Mouse (Mus musculus): ENCODE data around the gene Itga2. TPM values are rescaled to one million over a fixed set of nuclear protein-coding genes. Genes with fewer than 3 reads are reported as not detected.

The Itga2 gene
- polyA plus RNA-seq, 1 experiment from 2014 or later, result 2.8 TPM

- no peaks in the 10 kb centered on the region for H3K36me3 ChIP-seq
- no peaks in the 10 kb centered on the region for H3K9me3 ChIP-seq
- no peaks in the 10 kb centered on the region for H3K4me1 ChIP-seq
- ATAC-seq (ENCODE audit: insufficient number of reproducible peaks, insufficient read depth, low FRiP score, low TSS enrichment), result no peak
- no peak overlapping the region for H3K4me2 ChIP-seq (replicated peaks)
- H3K9ac ChIP-seq, result no peak overlapping the region
- 83% methylated on average over 2 of the region's 2 CpGs for WGBS
- no peaks in the 10 kb centered on the region for H3K27me3 ChIP-seq
- H3K4me3 ChIP-seq, result no peak overlapping the region
- no peak overlapping the region for H3K27ac ChIP-seq
Measured at GRCm38 (mm10) chr13:114876005-114876520, 55.8 kb downstream of the Itga2 start.

GRCm38 (mm10) chr13:114874738-114875137 is 57.2 kb downstream of the Itga2 start:
- Histone ChIP-seq H3K27me3 (no peaks in the 10 kb centered on the region), H3K9me3 (no peaks in the 10 kb centered on the region), H3K4me1 (no peaks in the 10 kb centered on the region), H3K36me3 (no peaks in the 10 kb centered on the region), H3K27ac (no peak overlapping the region), H3K4me2 (replicated peaks) (no peak overlapping the region), H3K4me3 (no peak overlapping the region), H3K9ac (no peak overlapping the region)
- no peak for ATAC-seq (ENCODE audit: insufficient number of reproducible peaks, insufficient read depth, low FRiP score, low TSS enrichment)
- WGBS, result 91% methylated on average over 6 of the region's 6 CpGs

GRCm38 (mm10) chr13:114857525-114857924 is 74.4 kb downstream of the Itga2 start:
- Histone ChIP-seq H3K27ac (no peak overlapping the region), H3K36me3 (no peaks in the 10 kb centered on the region), H3K4me1 (no peaks in the 10 kb centered on the region), H3K27me3 (no peaks in the 10 kb centered on the region), H3K9ac (no peak overlapping the region), H3K4me2 (replicated peaks) (no peak overlapping the region), H3K4me3 (no peak overlapping the region), H3K9me3 (no peaks in the 10 kb centered on the region)
- ATAC-seq (ENCODE audit: insufficient number of reproducible peaks, insufficient read depth, low FRiP score, low TSS enrichment), result no peak
- WGBS, result 89% methylated on average over 4 of the region's 4 CpGs

- Histone ChIP-seq H3K9ac (no peak overlapping the region), H3K4me1 (no peaks in the 10 kb centered on the region), H3K4me2 (replicated peaks) (no peak overlapping the region), H3K27me3 (no peaks in the 10 kb centered on the region), H3K4me3 (no peak overlapping the region), H3K9me3 (no peaks in the 10 kb centered on the region), H3K27ac (no peak overlapping the region), H3K36me3 (no peaks in the 10 kb centered on the region)
- no peak for ATAC-seq (ENCODE audit: insufficient number of reproducible peaks, insufficient read depth, low FRiP score, low TSS enrichment)
- WGBS, result 45% methylated on average over 7 of the region's 7 CpGs
Measured at GRCm38 (mm10) chr13:114856269-114856627, 75.7 kb downstream of the Itga2 start.

GRCm38 (mm10) chr13:114855573-114856268 is 76.2 kb downstream of the Itga2 start:
- H3K4me1 ChIP-seq, result no peaks in the 10 kb centered on the region
- H3K27me3 ChIP-seq, result no peaks in the 10 kb centered on the region
- peak overlapping the region; percentile 19; the same call in 1 of the 2 replicates for H3K4me2 ChIP-seq (replicated peaks)
- no peak overlapping the region for H3K4me3 ChIP-seq
- 21% methylated on average over 15 of the region's 15 CpGs for WGBS
- no peak overlapping the region for H3K9ac ChIP-seq
- no peak for ATAC-seq (ENCODE audit: insufficient number of reproducible peaks, insufficient read depth, low FRiP score, low TSS enrichment)
- H3K9me3 ChIP-seq, result no peaks in the 10 kb centered on the region
- no peak overlapping the region for H3K27ac ChIP-seq
- H3K36me3 ChIP-seq, result no peaks in the 10 kb centered on the region

- no peaks in the 10 kb centered on the region for H3K9me3 ChIP-seq
- no peaks in the 10 kb centered on the region for H3K4me1 ChIP-seq
- WGBS, result 93% methylated on average over 3 of the region's 3 CpGs
- no peak overlapping the region for H3K9ac ChIP-seq
- no peak overlapping the region for H3K4me3 ChIP-seq
- H3K4me2 ChIP-seq (replicated peaks), result no peak overlapping the region
- no peaks in the 10 kb centered on the region for H3K36me3 ChIP-seq
- no peaks in the 10 kb centered on the region for H3K27me3 ChIP-seq
- ATAC-seq (ENCODE audit: insufficient number of reproducible peaks, insufficient read depth, low FRiP score, low TSS enrichment), result no peak; the same call in 1 of the 2 replicates
- no peak overlapping the region for H3K27ac ChIP-seq
Measured at GRCm38 (mm10) chr13:114854428-114854827, 77.5 kb downstream of the Itga2 start.

GRCm38 (mm10) chr13:114854023-114854422 is 77.9 kb downstream of the Itga2 start:
- 89% methylated on average over 6 of the region's 6 CpGs for WGBS

GRCm38 (mm10) chr13:114853152-114853551 is 78.7 kb downstream of the Itga2 start:
- H3K4me1 ChIP-seq, result no peaks in the 10 kb centered on the region
- H3K4me2 ChIP-seq (replicated peaks), result no peak overlapping the region
- ATAC-seq (ENCODE audit: insufficient number of reproducible peaks, insufficient read depth, low FRiP score, low TSS enrichment), result no peak
- no peak overlapping the region for H3K4me3 ChIP-seq
- H3K9me3 ChIP-seq, result no peaks in the 10 kb centered on the region
- no peak overlapping the region for H3K27ac ChIP-seq
- H3K9ac ChIP-seq, result no peak overlapping the region
- no peaks in the 10 kb centered on the region for H3K27me3 ChIP-seq
- no peaks in the 10 kb centered on the region for H3K36me3 ChIP-seq
- WGBS, result 88% methylated on average over 2 of the region's 2 CpGs

More at GRCm38 (mm10) chr13:114854023-114854422, 77.9 kb downstream of the Itga2 start:
- H3K9ac ChIP-seq, result no peak overlapping the region
- H3K36me3 ChIP-seq, result no peaks in the 10 kb centered on the region
- H3K4me1 ChIP-seq, result no peaks in the 10 kb centered on the region
- H3K9me3 ChIP-seq, result no peaks in the 10 kb centered on the region
- no peak for ATAC-seq (ENCODE audit: insufficient number of reproducible peaks, insufficient read depth, low FRiP score, low TSS enrichment)
- H3K4me3 ChIP-seq, result no peak overlapping the region
- no peak overlapping the region for H3K4me2 ChIP-seq (replicated peaks)
- H3K27ac ChIP-seq, result no peak overlapping the region
- H3K27me3 ChIP-seq, result no peaks in the 10 kb centered on the region

- no peak overlapping the region for H3K9ac ChIP-seq
- no peaks in the 10 kb centered on the region for H3K9me3 ChIP-seq
- H3K27me3 ChIP-seq, result no peaks in the 10 kb centered on the region
- H3K27ac ChIP-seq, result no peak overlapping the region
- WGBS, result 80% methylated on average over 6 of the region's 6 CpGs
- no peak overlapping the region for H3K4me2 ChIP-seq (replicated peaks)
- ATAC-seq (ENCODE audit: insufficient number of reproducible peaks, insufficient read depth, low FRiP score, low TSS enrichment), result no peak
- H3K4me3 ChIP-seq, result no peak overlapping the region
- no peaks in the 10 kb centered on the region for H3K4me1 ChIP-seq
- no peaks in the 10 kb centered on the region for H3K36me3 ChIP-seq
Measured at GRCm38 (mm10) chr13:114852264-114853111, 79.4 kb downstream of the Itga2 start.

- Histone ChIP-seq H3K36me3 (no peaks in the 10 kb centered on the region), H3K4me1 (no peaks in the 10 kb centered on the region), H3K4me3 (no peak overlapping the region), H3K9me3 (no peaks in the 10 kb centered on the region), H3K27me3 (no peaks in the 10 kb centered on the region), H3K27ac (no peak overlapping the region), H3K4me2 (replicated peaks) (no peak overlapping the region), H3K9ac (no peak overlapping the region)
- WGBS, result 75% methylated on average over 3 of the region's 3 CpGs
- no peak for ATAC-seq (ENCODE audit: insufficient number of reproducible peaks, insufficient read depth, low FRiP score, low TSS enrichment)
Measured at GRCm38 (mm10) chr13:114848945-114849344, 83.0 kb downstream of the Itga2 start.

- no peak for ATAC-seq (ENCODE audit: insufficient number of reproducible peaks, insufficient read depth, low FRiP score, low TSS enrichment)
- H3K27me3 ChIP-seq, result no peaks in the 10 kb centered on the region
- H3K4me3 ChIP-seq, result no peak overlapping the region
- H3K36me3 ChIP-seq, result no peaks in the 10 kb centered on the region
- no peak overlapping the region for H3K4me2 ChIP-seq (replicated peaks)
- no peak overlapping the region for H3K27ac ChIP-seq
- 87% methylated on average over 6 of the region's 6 CpGs for WGBS
- no peaks in the 10 kb centered on the region for H3K9me3 ChIP-seq
- no peak overlapping the region for H3K9ac ChIP-seq
- H3K4me1 ChIP-seq, result no peaks in the 10 kb centered on the region
Measured at GRCm38 (mm10) chr13:114845804-114846203, 86.1 kb downstream of the Itga2 start.

- Histone ChIP-seq H3K4me1 (peaks cover 6% of the 10 kb centered on the region; the same call in 1 of the 2 replicates), H3K4me3 (no peak overlapping the region), H3K36me3 (no peaks in the 10 kb centered on the region), H3K4me2 (replicated peaks) (no peak overlapping the region), H3K27me3 (no peaks in the 10 kb centered on the region), H3K27ac (no peak overlapping the region), H3K9me3 (no peaks in the 10 kb centered on the region), H3K9ac (no peak overlapping the region)
- WGBS, result 74% methylated on average over 1 of the region's 1 CpGs
- ATAC-seq (ENCODE audit: insufficient number of reproducible peaks, insufficient read depth, low FRiP score, low TSS enrichment), result no peak
Measured at GRCm38 (mm10) chr13:114843318-114843717, 88.6 kb downstream of the Itga2 start.

Data from embryonic facial prominence, embryonic 12.5 days (tissue).